Mouse (Mus musculus) stomach, postnatal 0 days (tissue): ENCODE measurements around the gene Prkcg. TPM values are rescaled to one million over a fixed set of nuclear protein-coding genes. Genes with fewer than 3 reads are reported as not detected.
"Not testable (repeated sequence)": the region's sequence is repeated elsewhere in the genome, so short reads cannot be mapped to it uniquely, and the experiment has no call there.

Source experiments
- ATAC-seq: fragments of 200-750 bp; cut with Nextera tagmentation; 2 replicates; pipeline ENCODE4 v1.8.0; 2017; ENCODE audit not compliant: low FRiP score, low TSS enrichment
- DNase-seq: peaks from one replicate; pipeline ENCODE4 v3.0.0-alpha.2; 2016; ENCODE audit warnings: low spot score
- H3K27ac ChIP-seq: fragments of 300-500 bp; sonication (generic); replicated peaks from 2 replicates; pipeline ENCODE4 v1.5.1; 2014; ENCODE audit warnings: mild to moderate bottlenecking, control low read depth
- H3K27me3 ChIP-seq: fragments of 300-500 bp; sonication (generic); 2 replicates; pipeline ENCODE4 v1.6.1; 2014; ENCODE audit warnings: low read length; ENCODE audit not compliant: control insufficient read depth, insufficient read depth
- H3K36me3 ChIP-seq: fragments of 300-500 bp; sonication (generic); 2 replicates; pipeline ENCODE4 v1.6.1; 2014; ENCODE audit warnings: low read length, mixed read lengths; ENCODE audit not compliant: control insufficient read depth, insufficient read depth
- H3K4me1 ChIP-seq: fragments of 300-500 bp; sonication (generic); replicated peaks from 2 replicates; pipeline ENCODE4 v1.6.1; 2014; ENCODE audit warnings: antibody characterized with exemption; ENCODE audit not compliant: control insufficient read depth, insufficient read depth
- H3K4me2 ChIP-seq: fragments of 300-500 bp; sonication (generic); replicated peaks from 2 replicates; pipeline ENCODE4 v1.6.1; 2014; ENCODE audit warnings: low read depth, mild to moderate bottlenecking, control low read depth, moderate library complexity
- H3K4me3 ChIP-seq: fragments of 300-500 bp; sonication (generic); 2 replicates; pipeline ENCODE4 v1.5.1; 2014; ENCODE audit warnings: low read depth, low read length, control low read depth
- H3K9ac ChIP-seq: fragments of 300-500 bp; sonication (generic); 2 replicates; pipeline ENCODE4 v1.6.1; 2014; ENCODE audit warnings: mild to moderate bottlenecking, low read length, control low read depth, mixed read lengths
- H3K9me3 ChIP-seq: fragments of 300-500 bp; sonication (generic); 2 replicates; pipeline ENCODE4 v1.6.1; 2016; ENCODE audit warnings: low read length; ENCODE audit not compliant: control insufficient read depth
- CTCF ChIP-seq: IDR thresholded peaks from 2 replicates; pipeline ENCODE4 v1.5.1; 2016; ENCODE audit warnings: antibody characterized with exemption, low read depth, mild to moderate bottlenecking, moderate library complexity
- EP300 ChIP-seq: optimal IDR thresholded peaks from 2 replicates; pipeline ENCODE3; 2016; ENCODE audit warnings: antibody characterized with exemption
- WGBS: fragments of 180-500 bp; shearing (Covaris S2); extraction: QIAGEN DNeasy Blood & Tissue Kit; methylation state at CpG from one replicate; pipeline ENCODE4 v1.1.7; 2014; 5-methylcytosine and 5-hydroxymethylcytosine counted together
- polyA plus RNA-seq: library from polyadenylated mRNA; unstranded; fragments of >200 nt; fragmentation: Nextera tagmentation; extraction: Ambion mirVana; gene quantifications from 2 replicates; pipeline ENCODE4 v1.2.1, GENCODE M21; 2015

Prkcg gene
- polyA plus RNA-seq, 1 experiment from 2014 or later = 0.24 TPM

DNA sequence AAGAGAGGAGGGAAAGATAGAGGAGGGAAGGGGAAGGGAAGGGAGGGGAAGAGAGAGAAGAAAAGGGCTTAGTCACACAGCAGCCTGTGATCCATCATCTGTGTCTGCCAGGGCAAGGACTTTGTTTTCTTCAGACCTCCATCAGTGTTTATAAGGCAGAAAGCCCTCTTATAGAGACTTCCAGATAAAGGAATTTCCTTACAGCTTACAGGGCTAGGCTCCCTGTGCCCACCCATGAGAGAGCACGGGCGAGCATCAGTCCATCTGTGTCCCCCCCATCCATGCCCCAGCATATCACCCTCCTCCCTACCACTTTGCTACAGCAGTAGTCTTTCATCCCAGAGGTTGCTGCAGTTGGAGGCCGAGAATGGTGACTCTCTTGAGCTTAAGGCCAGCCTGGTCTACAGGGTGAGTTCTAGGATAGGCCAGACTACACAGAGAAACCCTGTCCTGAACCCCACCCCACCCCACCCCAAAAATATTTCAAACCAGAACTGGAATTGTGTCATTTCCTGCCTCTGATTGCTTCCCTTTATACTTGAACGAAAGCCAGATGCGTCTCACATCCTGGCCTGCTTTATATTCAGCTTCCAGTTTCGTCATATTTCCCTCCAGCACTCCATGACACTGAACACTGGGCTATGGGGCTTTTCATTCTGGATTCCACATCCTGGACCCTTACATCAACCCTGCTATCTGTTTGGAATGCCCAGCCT, 13.4 kb upstream of the Prkcg start:
- Histone ChIP-seq H3K4me3 (no peak overlapping the region), H3K27ac (peak overlapping the region; percentile 81), H3K36me3 (no peaks in the 10 kb centered on the region), H3K9me3 (no peaks in the 10 kb centered on the region), H3K27me3 (no peaks in the 10 kb centered on the region), H3K4me2 (no peak overlapping the region), H3K4me1 (no peaks in the 10 kb centered on the region), H3K9ac (no peak overlapping the region)
- TF ChIP-seq EP300 (no peak), CTCF (no peak)
- DNase-seq (no peak), ATAC-seq (peak; percentile 56; the same call in 1 of the 2 replicates)
- WGBS = 25% methylated on average over 6 of the region's 6 CpGs

GRCm38 (mm10) chr7:3276781-3277180, 12.2 kb upstream of the Prkcg start:
- H3K27me3 ChIP-seq, H3K36me3 ChIP-seq, H3K4me3 ChIP-seq, ATAC-seq, H3K4me1 ChIP-seq, H3K27ac ChIP-seq, DNase-seq, H3K4me2 ChIP-seq, H3K9ac ChIP-seq, H3K9me3 ChIP-seq: not testable (repeated sequence)
- WGBS = 44% methylated on average over 4 of the region's 4 CpGs

DNA sequence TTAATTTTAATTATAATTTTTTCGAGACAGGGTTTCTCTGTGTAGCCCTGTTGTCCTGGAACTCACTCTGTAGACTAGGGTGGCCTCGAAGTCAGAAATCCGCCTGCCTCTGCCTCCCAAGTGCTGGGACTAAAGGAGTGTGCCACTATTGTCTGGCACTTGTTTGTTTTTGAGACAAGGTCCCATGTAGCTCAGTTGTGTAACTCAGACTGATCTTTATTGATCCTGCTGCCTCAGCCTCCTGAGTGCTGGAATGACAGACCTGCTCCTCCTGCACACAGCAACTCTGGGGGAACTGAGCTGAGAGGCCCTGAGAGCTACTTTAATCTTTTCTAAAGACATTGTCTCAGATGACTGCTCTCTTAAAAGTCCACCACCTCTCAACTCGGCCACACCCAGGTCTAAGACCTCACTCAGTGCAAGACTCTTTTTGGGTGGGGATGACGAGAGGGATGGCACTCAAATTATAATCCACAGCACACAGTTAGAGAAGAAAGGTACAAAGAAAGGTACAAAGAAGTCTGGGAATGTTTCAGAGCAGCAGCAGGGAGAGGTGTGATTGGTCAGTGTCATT, 8.8 kb upstream of the Prkcg start:
- H3K36me3 ChIP-seq = no peaks in the 10 kb centered on the region
- H3K4me3 ChIP-seq = no peak overlapping the region
- no peaks in the 10 kb centered on the region for H3K4me1 ChIP-seq
- H3K9me3 ChIP-seq = no peaks in the 10 kb centered on the region
- no peaks in the 10 kb centered on the region for H3K27me3 ChIP-seq
- TF ChIP-seq EP300 (no peak), CTCF (no peak)
- ATAC-seq (no peak), DNase-seq (no peak)
- 69% methylated on average over 5 of the region's 5 CpGs for WGBS
- no peak overlapping the region for H3K4me2 ChIP-seq
- 0 out of 2 replicates have a peak overlapping the region, but pooled peaks have one; percentile 35 for H3K27ac ChIP-seq
- H3K9ac ChIP-seq = no peak overlapping the region

GRCm38 (mm10) chr7:3280654-3281153, 8.3 kb upstream of the Prkcg start:
- Histone ChIP-seq H3K27me3 (no peaks in the 10 kb centered on the region), H3K4me1 (no peaks in the 10 kb centered on the region), H3K9ac (no peak overlapping the region), H3K27ac (peak overlapping the region; percentile 35; the same call in 1 of the 2 replicates), H3K36me3 (no peaks in the 10 kb centered on the region), H3K9me3 (no peaks in the 10 kb centered on the region), H3K4me3 (no peak overlapping the region), H3K4me2 (no peak overlapping the region)
- DNase-seq (no peak), ATAC-seq (no peak)
- TF ChIP-seq CTCF (no peak), EP300 (no peak)
- 32% methylated on average over 8 of the region's 8 CpGs for WGBS

- Histone ChIP-seq H3K27ac (no peak overlapping the region), H3K4me1 (no peaks in the 10 kb centered on the region), H3K27me3 (no peaks in the 10 kb centered on the region), H3K9ac (no peak overlapping the region), H3K36me3 (no peaks in the 10 kb centered on the region), H3K4me2 (no peak overlapping the region), H3K4me3 (no peak overlapping the region), H3K9me3 (no peaks in the 10 kb centered on the region)
- ATAC-seq (no peak), DNase-seq (no peak)
- WGBS = 79% methylated on average over 6 of the region's 6 CpGs
- TF ChIP-seq EP300 (no peak), CTCF (no peak)
Measured at GRCm38 (mm10) chr7:3281741-3282140, 7.2 kb upstream of the Prkcg start.
